Mouse (Mus musculus): ENCODE measurements around the gene Mdm1.
A peak's percentile ranks its signal among the peaks of the same experiment; 100 is the strongest.

Gene Mdm1

GRCm38 (mm10) chr10:118141018-118141883, at the start of gene Mdm1:
Gene Mdm1, plus strand, starts transcription at chr10:118141811.
- DNase-seq (ENCODE audit: low spot score), result peak; percentile 100

- no peak for DNase-seq (ENCODE audit: low spot score)
These were observed 48.9 kb upstream of the Mdm1 start for GRCm38 (mm10) chr10:118092745-118093144.

- no peak for DNase-seq (ENCODE audit: low spot score)
These were observed 47.9 kb upstream of the Mdm1 start for GRCm38 (mm10) chr10:118093728-118094127.

- no peak for DNase-seq (ENCODE audit: low spot score)
These were observed 46.8 kb upstream of the Mdm1 start for GRCm38 (mm10) chr10:118094853-118095252.

GRCm38 (mm10) chr10:118096223-118096622, 45.4 kb upstream of the Mdm1 start:
- DNase-seq (ENCODE audit: low spot score), result no peak

- no peak for DNase-seq (ENCODE audit: low spot score)
These were observed 43.7 kb upstream of the Mdm1 start for GRCm38 (mm10) chr10:118097898-118098297.

GRCm38 (mm10) chr10:118100570-118100969, 41.0 kb upstream of the Mdm1 start:
- no peak for DNase-seq (ENCODE audit: low spot score)

- DNase-seq (ENCODE audit: low spot score), result no peak
These were observed 40.6 kb upstream of the Mdm1 start for GRCm38 (mm10) chr10:118101056-118101455.

- peak; percentile 100 for DNase-seq (ENCODE audit: low spot score)
These were observed 38.5 kb upstream of the Mdm1 start for GRCm38 (mm10) chr10:118103020-118103666.

- peak; percentile 59 for DNase-seq (ENCODE audit: low spot score)
These were observed 37.7 kb upstream of the Mdm1 start for GRCm38 (mm10) chr10:118103906-118104305.

GRCm38 (mm10) chr10:118107031-118107430, 34.6 kb upstream of the Mdm1 start:
- DNase-seq (ENCODE audit: low spot score), result no peak

GRCm38 (mm10) chr10:118110006-118110920, 31.3 kb upstream of the Mdm1 start:
- DNase-seq (ENCODE audit: low spot score), result peak; percentile 71

GRCm38 (mm10) chr10:118110921-118111301, 30.7 kb upstream of the Mdm1 start:
- no peak for DNase-seq (ENCODE audit: low spot score)

- peak; percentile 46 for DNase-seq (ENCODE audit: low spot score)
These were observed 30.0 kb upstream of the Mdm1 start for GRCm38 (mm10) chr10:118111621-118112020.

GRCm38 (mm10) chr10:118112294-118112893, 29.2 kb upstream of the Mdm1 start:
- DNase-seq (ENCODE audit: low spot score), result peak; percentile 68

- peak; percentile 95 for DNase-seq (ENCODE audit: low spot score)
These were observed 28.3 kb upstream of the Mdm1 start for GRCm38 (mm10) chr10:118113256-118113682.

GRCm38 (mm10) chr10:118114271-118114670, 27.3 kb upstream of the Mdm1 start:
- peak; percentile 81 for DNase-seq (ENCODE audit: low spot score)

- no peak for DNase-seq (ENCODE audit: low spot score)
These were observed 25.2 kb upstream of the Mdm1 start for GRCm38 (mm10) chr10:118116456-118116855.

GRCm38 (mm10) chr10:118121047-118121936, 20.3 kb upstream of the Mdm1 start:
- peak; percentile 98 for DNase-seq (ENCODE audit: low spot score)

- peak; percentile 96 for DNase-seq (ENCODE audit: low spot score)
These were observed 19.7 kb upstream of the Mdm1 start for GRCm38 (mm10) chr10:118121937-118122285.

Data from MN1 (cell line).